Mouse (Mus musculus): Measurements from ENCODE around the gene Gm10024. TPM values are rescaled to one million over a fixed set of nuclear protein-coding genes. Genes with fewer than 3 reads are reported as not detected.
"Not testable (repeated sequence)": the region's sequence is repeated elsewhere in the genome, so short reads cannot be mapped to it uniquely, and the experiment has no call there.

Gm10024 gene
- polyA plus RNA-seq, 1 experiment from 2014 or later: not detected

- WGBS: 33% methylated on average over 1 of the region's 1 CpGs
- H3K27me3 ChIP-seq (ENCODE audit: control insufficient read depth, insufficient read depth, low read depth, low read length); H3K27ac ChIP-seq (ENCODE audit: low read length); ATAC-seq (ENCODE audit: low read depth); H3K9me3 ChIP-seq (ENCODE audit: control insufficient read depth, low read length); H3K4me1 ChIP-seq (replicated peaks; ENCODE audit: control insufficient read depth, insufficient read depth, low read length); H3K36me3 ChIP-seq (ENCODE audit: control insufficient read depth, insufficient read depth, low read length); H3K9ac ChIP-seq (ENCODE audit: low read length); H3K4me3 ChIP-seq (ENCODE audit: low read length); H3K4me2 ChIP-seq (ENCODE audit: low read depth, low read length): not testable (repeated sequence)
Measured at GRCm38 (mm10) chr10:77751254-77751653, 40.0 kb downstream of the Gm10024 start, which contains the start of gene Gm9736. Gene Gm9736 (minus strand): TSS chr10:77751354.

- not testable (repeated sequence) for H3K4me3 ChIP-seq (ENCODE audit: low read length); H3K9me3 ChIP-seq (ENCODE audit: control insufficient read depth, low read length); H3K36me3 ChIP-seq (ENCODE audit: control insufficient read depth, insufficient read depth, low read length); H3K27ac ChIP-seq (ENCODE audit: low read length); ATAC-seq (ENCODE audit: low read depth); H3K4me1 ChIP-seq (replicated peaks; ENCODE audit: control insufficient read depth, insufficient read depth, low read length); H3K27me3 ChIP-seq (ENCODE audit: control insufficient read depth, insufficient read depth, low read depth, low read length); H3K9ac ChIP-seq (ENCODE audit: low read length); H3K4me2 ChIP-seq (ENCODE audit: low read depth, low read length)
- WGBS: 49% methylated on average over 3 of the region's 3 CpGs
Measured at GRCm38 (mm10) chr10:77752312-77752711, 41.1 kb downstream of the Gm10024 start.

DNA sequence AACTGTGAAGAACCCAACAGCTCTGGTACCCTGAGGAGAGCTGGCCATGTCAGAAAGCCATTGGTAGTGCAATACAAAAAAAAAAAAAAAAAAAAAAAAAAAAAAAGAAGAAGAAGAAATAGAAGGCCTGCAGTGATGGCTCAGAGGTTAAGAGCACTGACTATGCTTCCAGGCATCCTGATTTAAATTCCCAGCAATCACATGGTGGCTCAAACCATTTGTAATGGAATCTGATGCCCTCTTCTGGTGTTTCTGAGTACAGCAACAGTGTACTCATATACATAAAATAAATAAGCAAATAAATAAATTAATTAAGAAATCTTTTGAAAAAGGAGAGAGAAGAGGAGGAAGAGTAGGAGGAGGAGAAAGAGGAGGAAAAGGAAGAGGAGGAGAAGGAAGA is 42.2 kb downstream of the Gm10024 start:
- Histone ChIP-seq H3K36me3 (ENCODE audit: control insufficient read depth, insufficient read depth, low read length) (no peaks in the 10 kb centered on the region), H3K9ac (ENCODE audit: low read length) (no peak overlapping the region), H3K4me2 (ENCODE audit: low read depth, low read length) (no peak overlapping the region), H3K4me1 (replicated peaks; ENCODE audit: control insufficient read depth, insufficient read depth, low read length) (no peaks in the 10 kb centered on the region), H3K4me3 (ENCODE audit: low read length) (no peak overlapping the region), H3K27me3 (ENCODE audit: control insufficient read depth, insufficient read depth, low read depth, low read length) (no peaks in the 10 kb centered on the region), H3K27ac (ENCODE audit: low read length) (no peak overlapping the region), H3K9me3 (ENCODE audit: control insufficient read depth, low read length) (no peaks in the 10 kb centered on the region)
- no peak for ATAC-seq (ENCODE audit: low read depth)

DNA sequence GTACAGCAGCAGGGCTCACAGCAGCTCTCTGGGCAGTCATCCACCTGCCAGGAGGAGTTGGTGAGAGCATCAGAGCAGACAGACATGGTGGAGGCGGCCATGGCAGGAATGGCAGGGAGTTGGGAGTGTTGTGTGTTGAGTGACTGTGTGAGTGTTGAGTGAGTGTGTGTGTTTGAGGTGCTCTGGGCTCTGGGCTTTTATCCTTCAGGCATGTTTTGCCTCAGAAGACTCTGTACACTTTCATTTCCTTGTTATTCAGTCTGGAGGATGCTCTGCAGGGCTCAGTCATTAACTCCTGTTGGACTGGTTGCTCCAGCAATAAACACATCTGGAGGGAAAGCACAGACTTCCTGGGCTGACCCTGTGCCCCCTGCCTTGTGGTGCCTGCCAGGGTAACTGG is 48.3 kb downstream of the Gm10024 start, which contains the start of gene Gm3233:
TSS of gene Gm3233 (minus strand) at position 101 of the 400 bp plus-strand sequence.
- H3K9ac ChIP-seq (ENCODE audit: low read length); H3K4me3 ChIP-seq (ENCODE audit: low read length); H3K27me3 ChIP-seq (ENCODE audit: control insufficient read depth, insufficient read depth, low read depth, low read length); H3K36me3 ChIP-seq (ENCODE audit: control insufficient read depth, insufficient read depth, low read length); H3K4me1 ChIP-seq (replicated peaks; ENCODE audit: control insufficient read depth, insufficient read depth, low read length); H3K27ac ChIP-seq (ENCODE audit: low read length); ATAC-seq (ENCODE audit: low read depth); H3K9me3 ChIP-seq (ENCODE audit: control insufficient read depth, low read length); H3K4me2 ChIP-seq (ENCODE audit: low read depth, low read length): not testable (repeated sequence)
- no CpG with 5 or more reads among the region's 1 CpGs for whole genome bisulfite sequencing

Other genes with a start within 250 kb of the Gm10024 start
- gene Fam207a, start 195.7 kb upstream of the Gm10024 start, polyA plus RNA-seq (2015; fragmentation: Nextera tagmentation; extraction: Ambion mirVana): 30.9 and 32.0 TPM in 2 replicates
- gene Itgb2, start 181.2 kb upstream of the Gm10024 start, polyA plus RNA-seq (2015; fragmentation: Nextera tagmentation; extraction: Ambion mirVana): 5.3 and 7.5 TPM in 2 replicates
- 127 and 138 TPM in 2 replicates for gene Pttg1ip, start 129.7 kb upstream of the Gm10024 start, polyA plus RNA-seq (2015; fragmentation: Nextera tagmentation; extraction: Ambion mirVana)
- 344 and 348 TPM in 2 replicates for gene Sumo3, start 105.4 kb upstream of the Gm10024 start, polyA plus RNA-seq (2015; fragmentation: Nextera tagmentation; extraction: Ambion mirVana)
- 2.0 and 2.4 TPM in 2 replicates for gene Gm49325, start 105.3 kb upstream of the Gm10024 start, polyA plus RNA-seq (2015; fragmentation: Nextera tagmentation; extraction: Ambion mirVana)
- gene Ube2g2, start 89.2 kb upstream of the Gm10024 start, polyA plus RNA-seq (2015; fragmentation: Nextera tagmentation; extraction: Ambion mirVana): 66.6 and 69.5 TPM in 2 replicates
- gene Tspear, start 24.9 kb upstream of the Gm10024 start, polyA plus RNA-seq (2015; fragmentation: Nextera tagmentation; extraction: Ambion mirVana): 0.25 and 0.38 TPM in 2 replicates
- gene Gm19402, start 20.7 kb upstream of the Gm10024 start, polyA plus RNA-seq (2015; fragmentation: Nextera tagmentation; extraction: Ambion mirVana): not detected in 2 replicates
- not detected in 2 replicates for gene Gm9508, start 14.2 kb upstream of the Gm10024 start, polyA plus RNA-seq (2015; fragmentation: Nextera tagmentation; extraction: Ambion mirVana)
- not detected in 2 replicates for gene Gm10272, start 4.8 kb upstream of the Gm10024 start, polyA plus RNA-seq (2015; fragmentation: Nextera tagmentation; extraction: Ambion mirVana)
- not detected in 2 replicates for gene Gm10142, start 4.3 kb downstream of the Gm10024 start, polyA plus RNA-seq (2015; fragmentation: Nextera tagmentation; extraction: Ambion mirVana)
- gene Krtap12-1, start 9.1 kb downstream of the Gm10024 start, polyA plus RNA-seq (2015; fragmentation: Nextera tagmentation; extraction: Ambion mirVana): not detected in 2 replicates
- not detected in 2 replicates for gene Gm10100, start 15.0 kb downstream of the Gm10024 start, polyA plus RNA-seq (2015; fragmentation: Nextera tagmentation; extraction: Ambion mirVana)
- gene Gm18596, start 31.2 kb downstream of the Gm10024 start, polyA plus RNA-seq (2015; fragmentation: Nextera tagmentation; extraction: Ambion mirVana): not detected in 2 replicates
- gene Gm9736, start 39.9 kb downstream of the Gm10024 start, polyA plus RNA-seq (2015; fragmentation: Nextera tagmentation; extraction: Ambion mirVana): not detected in 2 replicates
- gene Gm3233, start 48.2 kb downstream of the Gm10024 start, polyA plus RNA-seq (2015; fragmentation: Nextera tagmentation; extraction: Ambion mirVana): not detected in 2 replicates
- gene Gm3238, start 59.9 kb downstream of the Gm10024 start, polyA plus RNA-seq (2015; fragmentation: Nextera tagmentation; extraction: Ambion mirVana): not detected in 2 replicates
- not detected in 2 replicates for gene Gm7138, start 65.5 kb downstream of the Gm10024 start, polyA plus RNA-seq (2015; fragmentation: Nextera tagmentation; extraction: Ambion mirVana)
- gene Gm3250, start 71.1 kb downstream of the Gm10024 start, polyA plus RNA-seq (2015; fragmentation: Nextera tagmentation; extraction: Ambion mirVana): not detected in 2 replicates
- gene Gm7137, start 76.7 kb downstream of the Gm10024 start, polyA plus RNA-seq (2015; fragmentation: Nextera tagmentation; extraction: Ambion mirVana): not detected in 2 replicates
- gene Gm9639, start 83.6 kb downstream of the Gm10024 start, polyA plus RNA-seq (2015; fragmentation: Nextera tagmentation; extraction: Ambion mirVana): not detected in 2 replicates
- not detected in 2 replicates for gene Gm19668, start 87.7 kb downstream of the Gm10024 start, polyA plus RNA-seq (2015; fragmentation: Nextera tagmentation; extraction: Ambion mirVana)
- gene Gm9507, start 100.4 kb downstream of the Gm10024 start, polyA plus RNA-seq (2015; fragmentation: Nextera tagmentation; extraction: Ambion mirVana): not detected in 2 replicates
- not detected in 2 replicates for gene Gm2696, start 103.2 kb downstream of the Gm10024 start, polyA plus RNA-seq (2015; fragmentation: Nextera tagmentation; extraction: Ambion mirVana)
- gene Krtap10-4, start 115.6 kb downstream of the Gm10024 start, polyA plus RNA-seq (2015; fragmentation: Nextera tagmentation; extraction: Ambion mirVana): not detected in 2 replicates
- gene Krtap10-10, start 124.5 kb downstream of the Gm10024 start, polyA plus RNA-seq (2015; fragmentation: Nextera tagmentation; extraction: Ambion mirVana): not detected in 2 replicates
- gene Gm36176, start 135.3 kb downstream of the Gm10024 start, polyA plus RNA-seq (2015; fragmentation: Nextera tagmentation; extraction: Ambion mirVana): not detected in 2 replicates
- not detected in 2 replicates for gene Gm10318, start 141.4 kb downstream of the Gm10024 start, polyA plus RNA-seq (2015; fragmentation: Nextera tagmentation; extraction: Ambion mirVana)
- not detected in 2 replicates for gene Gm3285, start 150.5 kb downstream of the Gm10024 start, polyA plus RNA-seq (2015; fragmentation: Nextera tagmentation; extraction: Ambion mirVana)
- gene Lrrc3, start 191.1 kb downstream of the Gm10024 start, polyA plus RNA-seq (2015; fragmentation: Nextera tagmentation; extraction: Ambion mirVana): 3.5 and 4.7 TPM in 2 replicates